Mouse (Mus musculus) T-cell, adult 2 months (primary cell): Measurements from ENCODE around the gene Csrp1.

Experiments used
- DNase-seq: peaks from one replicate; pipeline ENCODE4 v3.0.0; 2022; ENCODE audit warnings: low spot score

The Csrp1 gene

GRCm38 (mm10) chr1:135719983-135720382, at the start of gene Csrp1:
Gene Csrp1 (plus strand): TSS chr1:135720061.
- no peak for DNase-seq

GRCm38 (mm10) chr1:135670397-135671130, 49.3 kb upstream of the Csrp1 start:
- peak; percentile 77 for DNase-seq

DNA sequence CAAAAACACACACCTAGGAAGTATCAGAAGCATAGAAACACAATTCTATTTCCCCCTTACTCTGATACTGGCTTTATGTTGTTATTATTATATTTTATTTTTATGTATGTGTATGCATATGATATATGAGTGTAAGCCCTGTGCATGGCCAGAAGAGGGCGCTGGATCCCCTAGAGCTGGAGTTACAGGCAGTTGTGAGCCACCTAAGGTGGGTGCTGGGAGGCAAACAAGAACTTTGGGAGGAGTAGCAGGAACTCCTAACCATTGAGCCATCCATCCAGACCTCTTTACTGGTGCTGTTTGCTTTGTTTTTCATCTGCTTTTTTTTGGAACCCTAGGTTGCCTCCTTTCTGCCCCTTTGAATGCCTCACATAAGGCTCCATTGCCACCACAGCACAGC, 48.5 kb upstream of the Csrp1 start:
- DNase-seq, result no peak

GRCm38 (mm10) chr1:135671956-135672355, 47.9 kb upstream of the Csrp1 start:
- DNase-seq, result no peak

- no peak for DNase-seq
These were observed 47.5 kb upstream of the Csrp1 start for GRCm38 (mm10) chr1:135672374-135672773.

DNA sequence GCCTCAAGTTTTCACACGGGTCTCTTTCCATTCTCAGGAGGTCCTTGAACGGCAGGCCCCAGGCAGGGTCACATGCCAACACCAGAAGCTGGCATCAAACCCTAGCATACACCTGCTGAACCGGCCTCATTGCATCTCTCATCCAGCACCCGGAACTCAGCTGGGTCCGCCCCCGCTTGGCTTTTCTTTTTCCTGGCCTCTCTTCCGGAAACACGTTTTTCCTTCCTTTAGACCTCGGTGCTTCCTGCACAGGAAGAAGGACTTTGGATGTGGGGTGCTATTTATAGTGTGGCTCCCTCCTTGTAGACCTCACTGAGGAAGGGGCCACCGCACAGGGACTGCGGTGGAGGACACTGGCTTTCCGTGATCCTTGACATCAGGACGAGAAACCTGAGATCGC, 46.4 kb upstream of the Csrp1 start:
- DNase-seq, result no peak

DNA sequence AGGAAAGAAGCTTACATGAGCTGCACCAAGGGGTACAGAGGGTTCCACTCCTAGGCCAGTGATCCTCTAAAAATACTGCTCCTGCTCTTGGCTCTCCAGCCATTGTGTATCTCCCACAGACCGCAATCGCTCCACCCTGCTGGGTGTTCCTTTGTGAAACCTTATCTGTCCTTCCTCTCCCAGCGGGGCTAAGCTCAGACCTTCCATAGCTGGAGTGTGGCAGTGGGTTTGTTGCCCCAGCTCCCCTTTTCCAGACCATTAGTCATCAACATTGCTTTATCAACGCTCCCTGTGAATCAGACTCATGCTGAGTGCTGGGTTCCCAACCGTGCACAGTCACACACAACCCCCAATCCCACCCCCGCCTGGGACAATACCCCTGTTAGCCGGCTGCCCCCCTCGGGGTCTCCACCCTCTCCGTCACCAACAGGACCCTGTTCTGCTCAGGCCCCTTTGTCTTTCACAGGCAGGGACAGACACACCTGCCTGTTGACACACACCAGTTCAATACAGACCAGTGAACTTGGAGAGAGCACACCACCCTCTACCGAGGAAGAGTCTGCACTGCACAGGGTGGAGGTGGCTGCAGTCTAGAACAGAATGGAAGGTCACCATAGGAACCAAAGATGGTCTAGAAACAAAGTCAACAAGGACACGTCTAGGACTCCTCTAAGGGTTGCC, 44.3 kb upstream of the Csrp1 start:
- no peak for DNase-seq

GRCm38 (mm10) chr1:135676247-135676646, 43.6 kb upstream of the Csrp1 start:
- DNase-seq, result no peak

GRCm38 (mm10) chr1:135676938-135677682, 42.8 kb upstream of the Csrp1 start:
- no peak for DNase-seq

GRCm38 (mm10) chr1:135678145-135678544, 41.7 kb upstream of the Csrp1 start:
- no peak for DNase-seq

DNA sequence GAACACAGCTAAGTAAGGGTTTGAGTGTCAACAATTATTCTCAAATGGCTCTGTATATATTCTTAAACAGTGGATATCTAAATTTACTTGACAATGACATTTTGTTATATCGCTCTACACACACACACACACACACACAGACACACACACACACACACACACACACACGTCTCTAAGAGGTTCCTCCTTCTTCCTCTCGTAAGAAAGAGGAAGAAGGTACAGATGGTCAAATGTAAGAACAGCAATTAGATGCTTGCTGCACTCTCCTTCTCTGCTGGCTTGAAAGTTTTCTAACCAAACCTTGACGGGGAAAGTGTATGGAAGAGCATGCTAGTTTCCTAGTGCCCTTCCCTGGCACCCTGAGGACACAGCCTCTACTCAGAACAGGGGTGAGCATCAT, 39.1 kb upstream of the Csrp1 start:
- no peak for DNase-seq

DNA sequence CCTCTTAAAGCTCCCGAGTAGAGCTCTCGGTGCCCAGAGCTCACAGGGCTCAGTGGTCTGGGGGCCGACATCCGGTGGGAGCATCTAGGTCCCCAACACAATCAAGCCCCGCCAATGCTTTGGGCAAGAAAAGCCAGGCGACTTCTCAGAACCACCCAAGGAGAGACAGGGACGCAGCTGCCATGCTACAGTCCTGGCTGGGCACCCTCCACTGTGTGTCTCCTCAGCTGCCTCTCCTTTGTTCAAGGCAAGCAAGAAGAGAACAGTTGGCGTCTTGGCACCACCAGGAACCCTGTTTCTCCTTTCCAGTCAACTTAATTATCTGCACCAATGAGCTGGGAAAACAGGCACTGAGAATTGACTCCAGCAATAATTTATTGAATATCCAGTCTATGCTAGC, 38.7 kb upstream of the Csrp1 start:
- no peak for DNase-seq

DNA sequence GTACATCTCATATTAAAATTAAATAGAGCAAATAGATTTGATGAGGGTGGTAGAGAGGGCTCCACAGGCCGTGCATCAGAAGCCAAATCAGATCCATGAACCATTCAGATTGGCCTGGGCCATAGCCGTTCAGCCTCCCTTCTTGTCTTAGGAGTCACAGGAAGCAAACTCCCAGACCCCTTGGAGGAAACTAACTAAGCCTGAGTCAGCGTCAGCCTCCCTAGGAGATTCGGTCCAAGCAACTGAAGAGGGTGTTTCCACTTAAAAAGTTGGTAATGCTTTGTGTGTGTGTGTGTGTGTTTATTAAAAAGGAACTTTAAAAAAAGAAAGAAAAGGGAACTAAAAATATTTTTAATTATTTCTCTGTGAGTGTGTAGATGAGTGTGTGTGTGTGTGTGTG, 35.0 kb upstream of the Csrp1 start:
- no peak for DNase-seq

- DNase-seq, result no peak
These were observed 34.5 kb upstream of the Csrp1 start for GRCm38 (mm10) chr1:135685316-135685715.

DNA sequence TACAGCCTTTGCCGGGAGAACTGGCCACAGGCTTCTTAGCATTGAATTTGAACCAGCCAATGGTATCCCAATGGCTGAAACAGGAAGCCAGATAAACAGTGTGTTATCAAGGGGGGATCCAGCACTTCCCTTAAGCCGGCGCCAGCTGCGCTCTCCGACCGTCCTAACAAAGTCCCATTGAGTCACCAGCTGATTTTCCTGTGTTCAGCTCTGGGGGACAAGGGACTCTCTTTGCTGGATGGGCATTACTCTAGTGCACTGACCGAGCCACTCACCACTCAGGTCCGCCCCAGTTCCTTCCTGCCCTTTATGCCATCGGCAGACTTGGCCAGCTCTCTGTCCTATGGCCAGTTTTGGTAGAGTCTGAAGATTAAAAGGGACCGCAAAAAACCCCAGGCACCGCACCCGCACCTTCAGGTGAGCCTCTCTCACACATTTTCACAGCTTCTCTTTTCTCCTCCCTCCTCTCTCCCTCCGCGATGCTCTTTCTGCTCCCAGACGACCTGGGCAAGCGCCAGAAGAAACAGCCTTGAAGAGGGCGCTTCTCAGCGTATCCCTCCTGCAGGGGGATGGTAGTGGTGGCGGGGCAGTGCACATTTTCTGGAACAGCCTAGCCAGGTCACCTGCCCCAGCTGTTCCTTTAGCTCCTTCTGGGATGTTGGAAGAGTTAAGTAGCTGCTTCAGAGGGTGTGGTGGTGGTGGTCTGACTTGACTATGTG, 32.9 kb upstream of the Csrp1 start:
- DNase-seq, result no peak

- no peak for DNase-seq
These were observed 31.9 kb upstream of the Csrp1 start for GRCm38 (mm10) chr1:135687771-135688492.

DNA sequence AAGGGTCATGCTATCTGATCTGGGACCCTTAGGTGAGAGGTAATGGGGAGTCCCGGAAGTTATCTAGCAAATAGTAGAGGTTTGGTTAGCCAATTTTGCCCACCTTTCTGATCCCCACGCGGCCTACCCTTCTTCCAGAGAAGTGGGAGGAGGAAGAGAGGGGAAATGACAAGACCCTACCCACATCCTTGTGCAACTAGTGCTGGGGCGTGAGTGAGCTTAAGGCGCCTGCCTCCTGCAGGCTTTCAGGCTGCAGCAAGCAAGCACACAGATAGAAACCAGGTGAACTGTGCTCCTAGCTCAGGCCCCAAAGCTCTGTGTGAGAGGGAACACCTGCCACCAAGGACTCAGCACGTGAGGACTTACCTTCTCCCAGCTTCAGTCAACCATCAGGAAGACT, 31.2 kb upstream of the Csrp1 start:
- DNase-seq, result no peak

DNA sequence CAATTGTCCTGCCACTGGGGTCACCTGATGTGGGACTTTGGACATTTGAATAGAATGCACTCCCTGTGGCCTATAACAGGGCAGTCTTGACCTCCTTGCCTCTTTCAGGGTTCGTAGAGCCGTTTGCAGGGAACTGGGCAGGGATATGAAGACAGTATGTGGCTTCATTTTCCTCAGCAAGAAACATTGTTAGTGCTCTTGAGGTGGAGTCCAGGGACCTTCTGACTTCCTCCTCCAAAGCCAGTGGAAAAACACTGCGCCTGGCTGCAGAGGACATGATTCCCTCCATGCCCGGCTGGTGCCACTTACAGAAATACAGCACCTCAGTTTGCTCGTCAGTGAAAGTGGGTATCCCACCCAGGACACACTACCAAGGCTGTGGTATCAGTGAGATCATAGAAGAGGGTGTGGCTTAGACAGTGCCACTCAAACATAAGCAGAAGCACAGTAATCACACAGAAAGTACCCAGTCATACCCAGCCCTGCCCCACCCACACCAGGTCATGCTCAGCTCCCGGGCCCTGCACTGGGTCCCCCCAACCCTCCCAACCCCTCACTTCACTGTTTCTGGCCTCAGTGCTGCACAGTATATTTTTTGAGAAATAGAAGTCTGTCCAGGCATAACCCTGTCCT, 29.0 kb upstream of the Csrp1 start:
- DNase-seq, result no peak

DNA sequence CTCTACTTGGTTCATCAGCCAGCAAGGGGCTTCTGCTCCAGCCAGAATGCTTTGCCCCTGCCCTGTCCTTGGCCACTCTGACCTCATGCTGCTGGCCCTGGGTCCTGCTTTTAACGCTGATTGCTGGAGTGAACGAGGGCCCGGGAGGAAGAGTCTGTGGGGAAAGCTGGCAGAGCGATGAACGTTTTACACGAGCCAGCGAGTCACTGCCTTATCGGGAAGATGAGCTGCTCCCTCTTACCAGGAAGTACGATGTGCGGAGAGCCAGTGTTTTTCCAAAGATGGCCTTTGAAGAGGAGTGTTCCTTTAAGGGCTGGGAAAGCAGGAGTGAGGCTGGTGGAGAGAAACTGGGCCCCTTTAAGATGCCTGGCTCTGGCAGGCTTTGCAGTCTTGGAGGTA, 28.4 kb upstream of the Csrp1 start:
- no peak for DNase-seq

GRCm38 (mm10) chr1:135694181-135694580, 25.7 kb upstream of the Csrp1 start:
- no peak for DNase-seq

DNA sequence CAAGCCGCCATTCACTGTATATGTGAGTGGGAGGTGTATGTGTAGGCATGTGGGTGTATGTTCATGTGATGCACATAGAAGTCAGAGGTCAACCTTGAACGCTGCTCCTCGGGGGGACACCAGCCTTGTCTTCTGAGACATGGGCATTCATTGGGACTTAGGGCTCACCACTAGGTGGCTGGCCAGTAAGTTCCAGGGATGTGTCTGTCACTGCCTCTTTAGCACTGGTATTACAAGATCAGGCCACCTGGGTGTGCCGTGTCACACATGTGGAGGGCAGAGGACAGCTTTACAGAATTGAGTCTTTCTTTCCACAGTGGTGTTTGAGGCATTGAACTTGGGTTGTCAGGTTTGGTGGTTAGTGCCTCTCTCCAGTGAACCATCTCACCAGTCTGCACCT, 22.4 kb upstream of the Csrp1 start:
- no peak for DNase-seq
